Mouse (Mus musculus) stomach, postnatal 0 days (tissue): ENCODE results near the gene Tpte.

Source experiments
- CTCF ChIP-seq: IDR thresholded peaks from 2 replicates; pipeline ENCODE4 v1.5.1; 2016; ENCODE audit warnings: antibody characterized with exemption, low read depth, mild to moderate bottlenecking, moderate library complexity
- EP300 ChIP-seq: optimal IDR thresholded peaks from 2 replicates; pipeline ENCODE3; 2016; ENCODE audit warnings: antibody characterized with exemption

- no peak for TF ChIP-seq CTCF
- TF ChIP-seq EP300, result no peak
These were observed 122.5 kb downstream of the Tpte start for GRCm38 (mm10) chr8:22405733-22406132.
